Mouse (Mus musculus): ENCODE data around the gene Sestd1. TPM values are rescaled to one million over a fixed set of nuclear protein-coding genes. Genes with fewer than 3 reads are reported as not detected.

Sestd1 gene
- polyA plus RNA-seq, 1 experiment: 9.6 TPM

- Histone ChIP-seq H3K4me1 (ENCODE audit: control insufficient read depth, insufficient read depth, low read length) (no peaks in the 10 kb centered on the region), H3K27ac (ENCODE audit: control insufficient read depth, insufficient read depth, low read depth, low read length) (no peak overlapping the region), H3K36me3 (ENCODE audit: control insufficient read depth, insufficient read depth, low read length) (0 out of 2 replicates have a peak, but pooled peaks cover 1% of the 10 kb centered on the region), H3K4me3 (ENCODE audit: control insufficient read depth, low read depth, low read length) (no peak overlapping the region), H3K27me3 (ENCODE audit: control insufficient read depth, insufficient read depth, low read length) (no peaks in the 10 kb centered on the region)
- TF ChIP-seq CTCF (IDR thresholded peaks at IDR 0.05; ENCODE audit: control insufficient read depth, insufficient read depth, insufficient replicate concordance, low read depth, low read length): no peak
- TF ChIP-seq POLR2A (IDR thresholded peaks at IDR 0.05; ENCODE audit: control insufficient read depth, low read depth, low read length): no peak
Observed at GRCm38 (mm10) chr2:77270781-77271180, 9.6 kb downstream of the Sestd1 start.

- H3K4me3 ChIP-seq (ENCODE audit: control insufficient read depth, low read depth, low read length): no peak overlapping the region
- H3K27me3 ChIP-seq (ENCODE audit: control insufficient read depth, insufficient read depth, low read length): no peaks in the 10 kb centered on the region
- no peaks in the 10 kb centered on the region for H3K4me1 ChIP-seq (ENCODE audit: control insufficient read depth, insufficient read depth, low read length)
- TF ChIP-seq POLR2A (IDR thresholded peaks at IDR 0.05; ENCODE audit: control insufficient read depth, low read depth, low read length) (no peak), CTCF (IDR thresholded peaks at IDR 0.05; ENCODE audit: control insufficient read depth, insufficient read depth, insufficient replicate concordance, low read depth, low read length) (no peak)
- H3K36me3 ChIP-seq (ENCODE audit: control insufficient read depth, insufficient read depth, low read length): 0 out of 2 replicates have a peak, but pooled peaks cover 1% of the 10 kb centered on the region
- no peak overlapping the region for H3K27ac ChIP-seq (ENCODE audit: control insufficient read depth, insufficient read depth, low read depth, low read length)
Observed at GRCm38 (mm10) chr2:77270136-77270535, 10.3 kb downstream of the Sestd1 start.

- H3K36me3 ChIP-seq (ENCODE audit: control insufficient read depth, insufficient read depth, low read length): 0 out of 2 replicates have a peak, but pooled peaks cover 1% of the 10 kb centered on the region
- no peak for TF ChIP-seq POLR2A (IDR thresholded peaks at IDR 0.05; ENCODE audit: control insufficient read depth, low read depth, low read length)
- no peak for TF ChIP-seq CTCF (IDR thresholded peaks at IDR 0.05; ENCODE audit: control insufficient read depth, insufficient read depth, insufficient replicate concordance, low read depth, low read length)
- peak overlapping the region; percentile 1; the same call in 1 of the 2 replicates for H3K27ac ChIP-seq (ENCODE audit: control insufficient read depth, insufficient read depth, low read depth, low read length)
- no peaks in the 10 kb centered on the region for H3K27me3 ChIP-seq (ENCODE audit: control insufficient read depth, insufficient read depth, low read length)
- H3K4me3 ChIP-seq (ENCODE audit: control insufficient read depth, low read depth, low read length): no peak overlapping the region
- H3K4me1 ChIP-seq (ENCODE audit: control insufficient read depth, insufficient read depth, low read length): no peaks in the 10 kb centered on the region
Observed at GRCm38 (mm10) chr2:77268612-77269239, 11.7 kb downstream of the Sestd1 start.

GRCm38 (mm10) chr2:77266931-77267330 lies 13.5 kb downstream of the Sestd1 start:
- TF ChIP-seq POLR2A (IDR thresholded peaks at IDR 0.05; ENCODE audit: control insufficient read depth, low read depth, low read length) (no peak), CTCF (IDR thresholded peaks at IDR 0.05; ENCODE audit: control insufficient read depth, insufficient read depth, insufficient replicate concordance, low read depth, low read length) (no peak)
- H3K4me3 ChIP-seq (ENCODE audit: control insufficient read depth, low read depth, low read length): no peak overlapping the region
- no peak overlapping the region for H3K27ac ChIP-seq (ENCODE audit: control insufficient read depth, insufficient read depth, low read depth, low read length)
- H3K36me3 ChIP-seq (ENCODE audit: control insufficient read depth, insufficient read depth, low read length): no peaks in the 10 kb centered on the region
- no peaks in the 10 kb centered on the region for H3K4me1 ChIP-seq (ENCODE audit: control insufficient read depth, insufficient read depth, low read length)
- H3K27me3 ChIP-seq (ENCODE audit: control insufficient read depth, insufficient read depth, low read length): no peaks in the 10 kb centered on the region

GRCm38 (mm10) chr2:77266011-77266410 lies 14.4 kb downstream of the Sestd1 start:
- no peak for TF ChIP-seq CTCF (IDR thresholded peaks at IDR 0.05; ENCODE audit: control insufficient read depth, insufficient read depth, insufficient replicate concordance, low read depth, low read length)
- TF ChIP-seq POLR2A (IDR thresholded peaks at IDR 0.05; ENCODE audit: control insufficient read depth, low read depth, low read length): no peak
- Histone ChIP-seq H3K4me1 (ENCODE audit: control insufficient read depth, insufficient read depth, low read length) (no peaks in the 10 kb centered on the region), H3K4me3 (ENCODE audit: control insufficient read depth, low read depth, low read length) (no peak overlapping the region), H3K27me3 (ENCODE audit: control insufficient read depth, insufficient read depth, low read length) (no peaks in the 10 kb centered on the region), H3K36me3 (ENCODE audit: control insufficient read depth, insufficient read depth, low read length) (no peaks in the 10 kb centered on the region), H3K27ac (ENCODE audit: control insufficient read depth, insufficient read depth, low read depth, low read length) (no peak overlapping the region)

GRCm38 (mm10) chr2:77265301-77265700 lies 15.1 kb downstream of the Sestd1 start:
- Histone ChIP-seq H3K27ac (ENCODE audit: control insufficient read depth, insufficient read depth, low read depth, low read length) (no peak overlapping the region), H3K36me3 (ENCODE audit: control insufficient read depth, insufficient read depth, low read length) (no peaks in the 10 kb centered on the region), H3K27me3 (ENCODE audit: control insufficient read depth, insufficient read depth, low read length) (no peaks in the 10 kb centered on the region), H3K4me1 (ENCODE audit: control insufficient read depth, insufficient read depth, low read length) (no peaks in the 10 kb centered on the region), H3K4me3 (ENCODE audit: control insufficient read depth, low read depth, low read length) (no peak overlapping the region)
- TF ChIP-seq CTCF (IDR thresholded peaks at IDR 0.05; ENCODE audit: control insufficient read depth, insufficient read depth, insufficient replicate concordance, low read depth, low read length) (no peak), POLR2A (IDR thresholded peaks at IDR 0.05; ENCODE audit: control insufficient read depth, low read depth, low read length) (no peak)

GRCm38 (mm10) chr2:77264550-77264949 lies 15.8 kb downstream of the Sestd1 start:
- H3K36me3 ChIP-seq (ENCODE audit: control insufficient read depth, insufficient read depth, low read length): no peaks in the 10 kb centered on the region
- no peak overlapping the region for H3K27ac ChIP-seq (ENCODE audit: control insufficient read depth, insufficient read depth, low read depth, low read length)
- H3K4me1 ChIP-seq (ENCODE audit: control insufficient read depth, insufficient read depth, low read length): no peaks in the 10 kb centered on the region
- TF ChIP-seq CTCF (IDR thresholded peaks at IDR 0.05; ENCODE audit: control insufficient read depth, insufficient read depth, insufficient replicate concordance, low read depth, low read length): no peak
- no peak overlapping the region for H3K4me3 ChIP-seq (ENCODE audit: control insufficient read depth, low read depth, low read length)
- no peaks in the 10 kb centered on the region for H3K27me3 ChIP-seq (ENCODE audit: control insufficient read depth, insufficient read depth, low read length)
